Mouse (Mus musculus) cerebellum, adult 2 months (tissue): ENCODE data around the gene Evpl. TPM values are rescaled to one million over a fixed set of nuclear protein-coding genes. Genes with fewer than 3 reads are reported as not detected.

Source experiments
- DNase-seq, 2 experiments: peaks; one replicate each; pipeline ENCODE4 v3.0.0; 2021
- H3K27ac ChIP-seq: fragments of 200-500 bp; 2 replicates; pipeline ENCODE4 v1.5.1; 2012; ENCODE audit warnings: low read length, control low read depth, inconsistent platforms; ENCODE audit not compliant: insufficient read depth
- H3K27me3 ChIP-seq: fragments of 200-500 bp; 2 replicates; pipeline ENCODE4 v1.6.1; 2012; ENCODE audit warnings: inconsistent platforms, mild to moderate bottlenecking, low read length, moderate library complexity; ENCODE audit not compliant: control insufficient read depth, insufficient read depth
- H3K4me1 ChIP-seq: fragments of 200-500 bp; 2 replicates; pipeline ENCODE4 v1.6.1; 2011; ENCODE audit warnings: low read length; ENCODE audit not compliant: control insufficient read depth, insufficient read depth
- H3K4me3 ChIP-seq: fragments of 200-500 bp; replicated peaks from 2 replicates; pipeline ENCODE3; 2011; ENCODE audit warnings: mild to moderate bottlenecking, low read depth, low read length, control low read depth; ENCODE audit not compliant: insufficient read depth
- CTCF ChIP-seq: fragments of 200-500 bp; IDR thresholded peaks from 2 replicates; pipeline ENCODE4 v1.5.1; 2011; ENCODE audit warnings: low read depth, mild to moderate bottlenecking, control low read depth, low read length, moderate library complexity, borderline replicate concordance; ENCODE audit not compliant: insufficient read depth
- POLR2A ChIP-seq: fragments of 200-500 bp; IDR thresholded peaks from 2 replicates; pipeline ENCODE4 v1.6.1; 2011; ENCODE audit warnings: low read length, control low read depth, borderline replicate concordance; ENCODE audit not compliant: insufficient read depth
- WGBS: fragments of 180-500 bp; shearing (Covaris S2); methylation state at CpG from one replicate; pipeline ENCODE4 v1.1.7; 2018; 5-methylcytosine and 5-hydroxymethylcytosine counted together
- polyA plus RNA-seq: library from polyadenylated mRNA; depleted of rRNA; stranded (reverse); fragments of >200 nt; gene quantifications from 2 replicates; pipeline ENCODE4 v1.2.3, GENCODE M21; 2012; rRNA removed

The Evpl gene
- polyA plus RNA-seq, 1 experiment, result 1.6 TPM

DNA sequence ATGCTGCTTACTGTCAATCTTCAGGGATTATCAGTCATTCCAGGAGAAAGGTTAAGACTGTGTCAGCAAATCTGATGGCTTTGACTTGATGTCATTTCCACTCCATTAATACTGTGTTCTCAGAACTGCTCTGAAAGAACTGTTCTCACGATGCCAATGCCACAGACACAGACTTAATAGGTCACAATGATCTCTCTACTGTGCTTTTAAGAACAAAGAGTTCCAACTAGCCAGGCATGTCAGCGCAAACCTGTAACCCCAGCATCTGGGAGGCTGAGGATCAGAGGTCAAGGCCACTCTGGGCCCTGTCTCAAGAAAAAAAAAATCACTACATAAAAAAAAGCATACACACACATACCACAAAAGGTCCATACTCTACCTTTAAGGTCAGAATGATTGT lies 65.9 kb downstream of the Evpl start:
- Histone ChIP-seq H3K4me1 (no peaks in the 10 kb centered on the region), H3K4me3 (no peak overlapping the region), H3K27ac (no peak overlapping the region), H3K27me3 (no peaks in the 10 kb centered on the region)
- 82% methylated on average over 2 of the region's 2 CpGs for WGBS
- TF ChIP-seq POLR2A (no peak), CTCF (no peak)
- DNase-seq, result no peak

Other genes with a start within 250 kb of the Evpl start
- 14.8 and 15.1 TPM in 2 replicates for gene Galk1, start 225.4 kb downstream of the Evpl start, polyA plus RNA-seq
- gene H3f3b, start 210.1 kb downstream of the Evpl start, polyA plus RNA-seq, result 456 and 541 TPM in 2 replicates
- 48.1 and 49.1 TPM in 2 replicates for gene Unk, start 207.8 kb downstream of the Evpl start, polyA plus RNA-seq
- gene Unc13d, start 160.1 kb downstream of the Evpl start, polyA plus RNA-seq, result 3.8 and 5.7 TPM in 2 replicates
- gene Wbp2, start 151.1 kb downstream of the Evpl start, polyA plus RNA-seq, result 509 and 539 TPM in 2 replicates
- gene Trim47, start 110.9 kb downstream of the Evpl start, polyA plus RNA-seq, result 4.1 TPM in 2 replicates
- gene Trim65, start 106.9 kb downstream of the Evpl start, polyA plus RNA-seq, result 7.9 and 9.3 TPM in 2 replicates
- gene Mrpl38, start 99.2 kb downstream of the Evpl start, polyA plus RNA-seq, result 61.9 and 66.2 TPM in 2 replicates
- 81.1 and 83.0 TPM in 2 replicates for gene Fbf1, start 69.9 kb downstream of the Evpl start, polyA plus RNA-seq
- 55.2 and 56.8 TPM in 2 replicates for gene Ten1, start 39.2 kb downstream of the Evpl start, polyA plus RNA-seq
- gene Acox1, start 39.0 kb downstream of the Evpl start, polyA plus RNA-seq, result 107 and 115 TPM in 2 replicates
- gene Srp68, start 36.1 kb upstream of the Evpl start, polyA plus RNA-seq, result 76.4 and 79.2 TPM in 2 replicates
- 0.05 TPM in 1 of 2 replicates, not detected in the other for gene Galr2, start 42.9 kb upstream of the Evpl start, polyA plus RNA-seq
- 104 and 118 TPM in 2 replicates for gene Exoc7, start 69.2 kb upstream of the Evpl start, polyA plus RNA-seq
- gene Foxj1, start 97.3 kb upstream of the Evpl start, polyA plus RNA-seq, result 13.9 and 15.7 TPM in 2 replicates
- gene Rnf157, start 175.0 kb upstream of the Evpl start, polyA plus RNA-seq, result 121 and 147 TPM in 2 replicates
- 34.8 and 44.0 TPM in 2 replicates for gene Ubald2, start 196.0 kb upstream of the Evpl start, polyA plus RNA-seq
- 0.05 TPM in 1 of 2 replicates, not detected in the other for gene Qrich2, start 228.2 kb upstream of the Evpl start, polyA plus RNA-seq